Mouse (Mus musculus): Measurements from ENCODE around the gene Adamts13. TPM values are rescaled to one million over a fixed set of nuclear protein-coding genes. Genes with fewer than 3 reads are reported as not detected.

The Adamts13 gene
- polyA plus RNA-seq, 1 experiment from 2014 or later = 0.22 TPM

DNA sequence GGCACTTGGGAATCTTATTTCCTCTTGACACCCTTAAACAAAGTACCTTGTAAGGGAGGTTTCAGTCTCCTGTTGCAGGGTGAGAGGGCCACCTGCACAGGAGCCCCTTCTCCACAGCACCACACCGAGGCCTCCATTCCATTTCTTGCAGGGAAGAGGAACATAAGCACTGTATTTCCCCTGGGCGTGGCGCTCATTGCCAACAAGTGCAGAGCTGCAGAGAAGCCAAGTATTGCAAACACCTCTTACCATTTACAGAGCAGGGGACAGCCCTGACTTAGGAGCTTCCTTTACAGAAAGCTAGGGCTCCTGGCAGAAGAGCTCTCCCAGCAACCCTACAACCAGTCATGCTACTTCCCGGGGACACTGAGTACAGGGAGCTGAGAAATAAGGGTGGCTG, 21.0 kb upstream of the Adamts13 start:
- Histone ChIP-seq H3K4me2 (replicated peaks) (no peak overlapping the region), H3K27ac (replicated peaks) (no peak overlapping the region), H3K27me3 (no peaks in the 10 kb centered on the region), H3K9me3 (no peaks in the 10 kb centered on the region), H3K36me3 (peaks cover 57% of the 10 kb centered on the region), H3K9ac (replicated peaks) (no peak overlapping the region), H3K4me1 (no peaks in the 10 kb centered on the region), H3K4me3 (no peak overlapping the region)
- ATAC-seq (replicated peaks) = no peak
- WGBS = 95% methylated on average over 4 of the region's 4 CpGs

DNA sequence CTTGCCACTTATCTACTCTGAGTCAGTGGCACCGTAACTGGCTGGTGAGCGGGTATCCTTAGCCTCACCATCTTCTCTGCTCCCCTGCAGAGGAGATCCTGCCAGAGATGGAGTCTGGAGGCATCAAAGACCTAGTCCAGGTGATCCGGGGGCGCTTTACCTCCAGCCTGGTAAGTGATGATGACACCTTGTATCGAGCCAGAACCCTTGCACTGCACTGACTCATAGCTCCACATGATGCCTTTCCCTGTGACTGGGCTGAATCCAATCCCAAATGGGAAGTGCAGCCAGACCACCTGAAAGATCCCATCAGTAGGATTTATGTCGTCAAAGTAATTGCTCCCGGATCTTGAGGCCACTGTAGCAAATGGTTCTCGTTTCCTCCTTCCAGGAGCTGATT, 20.4 kb upstream of the Adamts13 start:
- no peak for ATAC-seq (replicated peaks)
- Histone ChIP-seq H3K4me1 (no peaks in the 10 kb centered on the region), H3K27me3 (no peaks in the 10 kb centered on the region), H3K9ac (replicated peaks) (no peak overlapping the region), H3K9me3 (no peaks in the 10 kb centered on the region), H3K4me2 (replicated peaks) (no peak overlapping the region), H3K4me3 (no peak overlapping the region), H3K36me3 (peaks cover 63% of the 10 kb centered on the region), H3K27ac (replicated peaks) (no peak overlapping the region)
- WGBS = 93% methylated on average over 8 of the region's 8 CpGs

DNA sequence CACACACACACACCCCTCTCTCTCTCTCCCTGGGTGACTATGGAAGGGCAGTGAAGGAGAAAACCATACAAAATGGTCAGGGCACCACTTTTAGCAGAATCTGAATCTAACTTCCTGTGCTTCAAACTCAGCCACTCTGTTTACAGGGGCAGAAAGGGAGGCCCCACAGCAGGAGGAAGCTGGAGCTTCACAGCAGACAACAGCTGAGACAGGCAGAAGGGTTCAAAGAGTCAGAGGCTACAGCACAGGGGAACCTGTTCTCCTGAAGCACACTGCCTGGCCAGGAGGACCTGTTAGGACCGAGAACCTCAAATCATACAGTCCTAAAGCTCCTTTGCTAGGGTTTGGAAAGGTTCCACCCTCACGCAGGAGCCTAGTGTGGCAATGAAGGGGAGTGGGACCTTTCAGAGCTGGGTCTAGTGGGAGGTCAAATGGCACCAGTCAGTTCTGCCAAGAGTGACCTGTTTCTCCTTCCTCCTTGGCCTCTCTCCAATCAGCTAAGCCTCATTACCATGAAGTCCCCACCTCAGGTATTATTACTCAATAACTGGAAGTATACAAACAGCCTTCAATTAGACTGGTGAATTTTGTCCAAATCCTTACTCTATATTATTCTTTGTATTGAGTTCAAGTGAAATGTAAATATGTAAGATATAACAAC, 18.4 kb upstream of the Adamts13 start:
- Histone ChIP-seq H3K9me3 (no peaks in the 10 kb centered on the region), H3K4me1 (no peaks in the 10 kb centered on the region), H3K36me3 (peaks cover 78% of the 10 kb centered on the region), H3K27me3 (no peaks in the 10 kb centered on the region), H3K9ac (replicated peaks) (no peak overlapping the region), H3K4me3 (no peak overlapping the region), H3K4me2 (replicated peaks) (no peak overlapping the region), H3K27ac (replicated peaks) (no peak overlapping the region)
- 91% methylated on average over 2 of the region's 2 CpGs for WGBS
- no peak for ATAC-seq (replicated peaks)

DNA sequence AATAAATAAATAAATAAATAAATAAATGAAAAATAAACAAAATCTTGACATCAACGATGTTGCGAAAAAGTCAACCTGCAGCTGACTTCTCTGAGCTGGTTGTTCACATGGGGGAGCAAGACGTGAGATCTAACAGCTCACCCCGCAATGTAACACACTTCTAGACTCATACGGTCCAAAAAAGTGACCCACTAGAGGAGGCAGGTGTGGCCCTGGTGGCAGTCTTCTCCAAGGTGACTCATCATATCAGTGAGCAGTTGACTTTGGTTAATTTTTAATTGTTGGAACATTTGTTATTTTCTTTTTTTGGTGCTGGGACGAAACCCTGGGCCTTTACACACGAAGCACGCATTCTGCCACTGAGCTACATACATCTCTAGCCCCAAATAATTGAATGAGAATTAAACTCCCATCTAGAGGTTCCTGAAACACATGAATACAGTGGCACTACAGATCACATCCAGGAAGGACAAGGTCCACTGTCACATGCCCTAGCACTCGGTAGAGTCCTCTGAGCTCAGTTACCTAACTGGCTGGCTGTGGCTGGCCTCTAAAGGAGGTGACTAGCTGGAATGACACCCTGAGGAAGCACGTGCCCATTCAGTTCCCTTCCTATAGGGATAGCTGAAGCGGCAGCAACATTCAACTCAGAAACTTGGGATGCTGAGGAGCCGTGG, 16.3 kb upstream of the Adamts13 start:
- Histone ChIP-seq H3K27ac (replicated peaks) (no peak overlapping the region), H3K4me1 (peaks cover 8% of the 10 kb centered on the region), H3K27me3 (no peaks in the 10 kb centered on the region), H3K4me2 (replicated peaks) (no peak overlapping the region), H3K9me3 (no peaks in the 10 kb centered on the region), H3K4me3 (no peak overlapping the region), H3K9ac (replicated peaks) (no peak overlapping the region), H3K36me3 (peaks cover 81% of the 10 kb centered on the region)
- WGBS = 93% methylated on average over 12 of the region's 12 CpGs
- no peak for ATAC-seq (replicated peaks)

DNA sequence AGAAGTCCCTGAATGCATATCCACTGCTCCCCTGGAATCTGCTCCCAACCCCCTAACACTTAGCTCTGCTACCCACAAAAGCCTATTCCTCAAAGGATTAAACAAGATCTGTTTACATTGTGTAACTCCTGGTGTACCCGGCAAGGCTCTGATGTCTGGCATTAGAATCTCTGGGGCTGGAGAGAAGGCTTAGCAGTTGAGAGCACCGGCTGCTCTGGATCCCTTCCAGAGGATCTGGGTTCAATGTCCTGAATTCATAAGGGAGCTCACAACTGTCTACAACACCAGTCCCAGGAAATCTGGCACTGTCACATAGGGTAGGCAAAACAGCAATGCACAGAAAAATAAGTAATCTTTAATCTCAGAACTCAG, 15.7 kb upstream of the Adamts13 start:
- Histone ChIP-seq H3K27ac (replicated peaks) (no peak overlapping the region), H3K9ac (replicated peaks) (no peak overlapping the region), H3K36me3 (peaks cover 76% of the 10 kb centered on the region), H3K4me1 (peaks cover 13% of the 10 kb centered on the region), H3K27me3 (no peaks in the 10 kb centered on the region), H3K4me2 (replicated peaks) (no peak overlapping the region), H3K4me3 (no peak overlapping the region), H3K9me3 (no peaks in the 10 kb centered on the region)
- 89% methylated on average over 2 of the region's 2 CpGs for WGBS
- no peak for ATAC-seq (replicated peaks)

DNA sequence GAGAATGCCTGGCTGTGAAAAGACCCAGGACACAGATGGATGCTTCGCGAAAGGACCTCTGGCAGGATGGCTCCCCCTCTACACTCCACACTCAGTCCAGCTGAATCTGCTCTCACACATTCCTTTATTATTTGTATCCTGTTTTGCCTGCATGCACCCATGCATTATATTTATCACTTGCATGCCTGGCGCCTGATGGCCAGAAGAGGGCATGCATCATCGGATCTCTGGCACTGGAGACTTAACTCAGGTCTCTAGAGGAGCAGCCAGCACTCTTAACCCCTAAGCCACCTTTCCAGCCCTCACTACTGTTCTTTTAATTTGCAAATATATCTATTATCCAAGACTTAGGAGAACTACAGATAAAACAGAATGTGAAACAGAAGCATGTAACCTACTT, 12.5 kb upstream of the Adamts13 start:
- 74% methylated on average over 4 of the region's 4 CpGs for WGBS
- peaks cover 31% of the 10 kb centered on the region for H3K4me1 ChIP-seq
- H3K27ac ChIP-seq (replicated peaks) = no peak overlapping the region
- no peak for ATAC-seq (replicated peaks)
- no peaks in the 10 kb centered on the region for H3K9me3 ChIP-seq
- no peaks in the 10 kb centered on the region for H3K27me3 ChIP-seq
- no peak overlapping the region for H3K4me3 ChIP-seq
- peaks cover 46% of the 10 kb centered on the region for H3K36me3 ChIP-seq
- no peak overlapping the region for H3K9ac ChIP-seq (replicated peaks)
- no peak overlapping the region for H3K4me2 ChIP-seq (replicated peaks)

DNA sequence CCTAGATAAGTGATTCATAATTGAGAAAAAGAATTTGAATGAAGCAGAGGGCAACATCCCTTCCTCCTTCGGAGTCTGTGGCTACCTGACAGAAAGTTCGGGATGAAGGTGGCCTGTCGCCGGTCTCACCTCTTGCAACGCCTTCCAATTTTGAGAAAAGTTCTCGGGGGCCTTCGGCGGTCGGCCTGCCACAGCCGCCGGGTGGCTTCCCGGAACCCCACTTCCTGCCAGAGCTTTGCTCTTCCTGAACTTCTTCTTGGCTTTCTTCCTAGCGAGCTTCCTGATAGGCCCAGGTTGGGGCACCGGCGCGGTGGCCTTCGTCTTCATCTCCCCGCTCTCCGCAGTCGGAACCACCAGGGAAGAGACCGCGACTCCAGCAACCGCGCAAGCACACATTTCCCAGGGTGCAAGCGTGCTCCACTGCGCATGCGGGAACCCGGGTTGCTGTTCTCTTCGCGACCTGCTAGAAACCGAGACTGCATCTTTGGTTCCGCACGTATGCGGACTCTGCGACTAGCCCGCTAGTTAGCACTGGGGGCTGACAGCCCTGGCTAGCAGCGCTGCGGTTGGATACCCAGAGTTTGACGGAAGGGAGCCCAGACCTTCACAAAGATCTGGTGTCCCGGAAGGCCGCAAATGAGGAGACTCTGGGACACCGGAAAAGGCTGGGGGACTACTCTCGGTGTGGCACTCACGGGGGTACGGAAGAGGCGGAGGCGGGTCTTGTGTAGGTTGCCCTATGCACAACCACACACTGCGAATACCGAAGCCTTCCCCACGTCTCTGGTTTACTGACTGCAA, 9.1 kb upstream of the Adamts13 start, which contains the start of gene Rexo4:
Gene Rexo4, minus strand, starts transcription at position 464 of the 801 bp plus-strand sequence.
- peak; percentile 98 for ATAC-seq (replicated peaks)
- peak within 1 kb of the TSS; percentile 84 for H3K9ac ChIP-seq (replicated peaks)
- under 1% methylated on average over 50 of the region's 50 CpGs for whole genome bisulfite sequencing
- H3K27ac ChIP-seq (replicated peaks) = peak within 1 kb of the TSS; percentile 98
- H3K4me3 ChIP-seq = peak within 1 kb of the TSS; percentile 81
- peaks cover 31% of the 10 kb centered on the region for H3K4me1 ChIP-seq
- no peaks in the 10 kb centered on the region for H3K9me3 ChIP-seq
- peaks cover 16% of the 10 kb centered on the region for H3K36me3 ChIP-seq
- peak within 1 kb of the TSS; percentile 86 for H3K4me2 ChIP-seq (replicated peaks)
- no peaks in the 10 kb centered on the region for H3K27me3 ChIP-seq

DNA sequence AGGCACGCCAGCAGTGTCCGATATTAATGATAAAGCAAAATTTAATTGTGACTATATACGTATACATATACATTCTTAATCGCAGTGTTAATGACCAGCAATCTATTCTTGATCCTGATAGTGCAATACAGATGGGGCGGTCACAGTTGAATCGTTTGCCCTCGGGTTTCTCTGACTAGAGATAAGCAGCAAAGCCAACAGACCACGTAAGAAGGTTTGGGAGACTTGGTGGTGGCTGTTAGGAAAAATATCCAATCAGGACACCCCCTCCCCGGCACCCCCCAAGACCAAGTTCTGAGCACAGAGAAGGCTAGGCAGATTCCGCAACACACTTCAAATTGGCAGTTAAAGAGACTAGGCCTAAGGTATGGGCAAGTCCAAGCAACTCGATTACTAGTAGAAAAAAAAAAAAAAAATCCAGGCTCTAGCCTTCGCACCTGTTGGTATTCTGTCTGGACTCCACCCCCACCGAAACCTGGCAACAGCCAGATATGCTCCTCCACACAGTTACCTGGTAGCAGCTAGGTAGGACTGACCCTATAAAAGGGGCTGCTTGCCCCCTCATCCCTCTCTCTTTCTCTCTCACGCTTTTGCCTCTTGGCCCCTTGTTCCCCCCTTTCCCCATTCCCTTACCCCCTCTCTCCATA, 8.4 kb upstream of the Adamts13 start:
- peaks cover 31% of the 10 kb centered on the region for H3K4me1 ChIP-seq

DNA sequence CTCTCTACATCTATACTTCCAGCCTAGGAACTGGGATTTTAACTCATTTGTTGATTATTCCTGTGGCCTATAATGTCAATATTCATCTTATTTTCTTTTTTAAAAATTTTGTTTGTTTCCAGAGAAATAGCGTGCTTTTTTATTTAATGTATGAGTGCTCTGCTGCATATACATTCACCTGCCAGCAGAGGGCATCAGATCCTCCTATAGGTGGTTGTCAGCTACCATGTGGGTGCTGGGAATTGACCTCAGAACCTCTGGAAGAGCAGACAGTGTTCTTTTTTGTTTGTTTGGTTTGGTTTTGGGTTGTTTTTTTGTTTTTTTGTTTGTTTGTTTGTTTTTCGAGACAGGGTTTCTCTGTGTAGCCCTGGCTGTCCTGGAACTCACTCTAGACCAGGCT, 6.0 kb upstream of the Adamts13 start:
- no peak overlapping the region for H3K4me3 ChIP-seq
- H3K4me1 ChIP-seq = peaks cover 21% of the 10 kb centered on the region
- H3K27me3 ChIP-seq = no peaks in the 10 kb centered on the region
- no peaks in the 10 kb centered on the region for H3K9me3 ChIP-seq
- H3K36me3 ChIP-seq = no peaks in the 10 kb centered on the region
- no peak overlapping the region for H3K9ac ChIP-seq (replicated peaks)
- H3K4me2 ChIP-seq (replicated peaks) = no peak overlapping the region
- H3K27ac ChIP-seq (replicated peaks) = no peak overlapping the region
- WGBS = 78% methylated on average over 2 of the region's 2 CpGs
- ATAC-seq (replicated peaks) = no peak

More for the DNA sequence above, 8.4 kb upstream of the Adamts13 start:
- H3K9ac ChIP-seq (replicated peaks) = peak overlapping the region; percentile 84
- H3K27ac ChIP-seq (replicated peaks) = peak overlapping the region; percentile 98
- peak overlapping the region; percentile 81 for H3K4me3 ChIP-seq
- no peak for ATAC-seq (replicated peaks)
- no peaks in the 10 kb centered on the region for H3K9me3 ChIP-seq
- H3K36me3 ChIP-seq = peaks cover 12% of the 10 kb centered on the region
- H3K4me2 ChIP-seq (replicated peaks) = peak overlapping the region; percentile 86
- WGBS = 17% methylated on average over 14 of the region's 14 CpGs
- no peaks in the 10 kb centered on the region for H3K27me3 ChIP-seq

DNA sequence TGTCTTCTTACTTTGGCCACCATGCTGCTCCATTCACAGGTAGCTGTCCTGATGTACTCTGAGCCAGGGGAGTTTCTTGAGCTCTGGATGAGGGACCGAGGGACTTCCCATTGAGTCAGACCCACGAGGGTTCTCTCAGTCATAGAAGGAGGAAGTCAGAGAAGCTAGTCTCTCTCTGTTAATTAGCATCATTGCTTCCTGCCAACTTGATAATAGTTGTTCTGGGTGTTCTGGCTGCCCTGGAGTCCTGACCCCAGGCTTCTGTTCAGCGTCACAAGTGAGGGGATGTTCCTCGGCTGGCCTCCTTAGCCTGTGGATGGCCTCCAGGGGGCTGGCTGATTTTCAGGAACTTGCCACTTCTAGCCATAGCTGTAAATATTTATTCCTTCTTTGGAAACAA, 744 bp downstream of the Adamts13 start:
- 69% methylated on average over 4 of the region's 4 CpGs for WGBS
- H3K9me3 ChIP-seq = no peaks in the 10 kb centered on the region
- no peak overlapping the region for H3K9ac ChIP-seq (replicated peaks)
- H3K36me3 ChIP-seq = no peaks in the 10 kb centered on the region
- no peak for ATAC-seq (replicated peaks)
- no peak overlapping the region for H3K4me3 ChIP-seq
- H3K27me3 ChIP-seq = no peaks in the 10 kb centered on the region
- no peak overlapping the region for H3K27ac ChIP-seq (replicated peaks)
- no peaks in the 10 kb centered on the region for H3K4me1 ChIP-seq
- no peak overlapping the region for H3K4me2 ChIP-seq (replicated peaks)

DNA sequence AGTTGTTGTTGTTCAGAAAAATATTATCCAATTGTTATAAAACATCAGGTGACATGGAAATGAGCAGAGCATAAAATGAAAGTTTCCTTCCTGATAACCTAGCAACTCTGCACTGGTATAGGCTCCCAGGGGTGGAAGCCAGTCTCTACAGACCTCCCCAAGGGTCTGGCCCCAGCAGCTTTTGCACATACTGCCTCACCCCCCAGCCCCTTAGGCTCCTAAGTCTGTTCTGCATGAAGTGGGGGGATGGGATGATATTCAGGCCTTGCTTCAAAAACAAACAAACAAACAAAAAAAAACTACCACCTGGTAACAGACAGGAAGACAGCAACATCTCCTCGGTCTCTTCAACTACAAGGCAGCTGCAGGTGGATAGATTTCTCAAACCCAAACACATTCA, 7.1 kb downstream of the Adamts13 start:
- Histone ChIP-seq H3K9me3 (no peaks in the 10 kb centered on the region), H3K9ac (replicated peaks) (no peak overlapping the region), H3K27me3 (no peaks in the 10 kb centered on the region), H3K4me2 (replicated peaks) (no peak overlapping the region), H3K4me1 (no peaks in the 10 kb centered on the region), H3K4me3 (no peak overlapping the region), H3K27ac (replicated peaks) (no peak overlapping the region), H3K36me3 (no peaks in the 10 kb centered on the region)
- WGBS = 64% methylated on average over 1 of the region's 1 CpGs
- no peak for ATAC-seq (replicated peaks)

DNA sequence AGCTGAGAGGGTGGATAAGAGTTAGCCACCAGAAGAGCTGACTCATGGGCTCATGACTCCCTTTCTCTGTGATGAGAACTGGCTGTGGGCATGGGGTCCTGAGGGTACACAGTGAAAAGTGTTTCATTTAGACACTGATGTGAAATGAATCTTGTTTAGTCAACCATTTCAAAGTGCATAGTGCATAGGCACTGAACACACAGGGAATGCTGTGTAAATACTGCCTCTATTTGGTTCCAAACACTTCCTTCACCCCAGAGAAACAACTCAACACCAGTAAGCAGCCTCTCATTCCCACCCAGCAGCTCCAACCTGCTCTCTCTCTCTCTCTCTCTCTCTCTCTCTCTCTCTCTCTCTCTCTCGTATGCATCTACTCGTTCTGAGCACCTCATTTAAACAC, 11.0 kb downstream of the Adamts13 start:
- no peak overlapping the region for H3K4me2 ChIP-seq (replicated peaks)

More for the DNA sequence above, 11.0 kb downstream of the Adamts13 start:
- no peaks in the 10 kb centered on the region for H3K27me3 ChIP-seq
- H3K4me3 ChIP-seq = no peak overlapping the region
- 73% methylated on average over 2 of the region's 2 CpGs for WGBS
- no peak for ATAC-seq (replicated peaks)
- no peak overlapping the region for H3K27ac ChIP-seq (replicated peaks)
- no peaks in the 10 kb centered on the region for H3K9me3 ChIP-seq
- H3K9ac ChIP-seq (replicated peaks) = no peak overlapping the region
- no peaks in the 10 kb centered on the region for H3K4me1 ChIP-seq
- H3K36me3 ChIP-seq = no peaks in the 10 kb centered on the region
